Mouse (Mus musculus): ENCODE data around the gene Rps23.

GRCm38 (mm10) chr13:90929847-90930246 is 7.1 kb downstream of the Rps23 start:
- TF ChIP-seq POLR2A (IDR thresholded peaks at IDR 0.05; ENCODE audit: extremely low read depth, insufficient read depth, low read length) (no peak), CTCF (IDR thresholded peaks at IDR 0.05; ENCODE audit: low read depth, low read length) (no peak)
